Mouse (Mus musculus) gastrocnemius, postnatal 25 days (tissue): ENCODE data around the gene 9430097D07Rik. TPM values are rescaled to one million over a fixed set of nuclear protein-coding genes. Genes with fewer than 3 reads are reported as not detected.

Source experiments
- DNase-seq: peaks from one replicate; pipeline ENCODE4 v3.0.0; 2022
- total RNA-seq, 2 experiments: library from RNA; stranded (reverse); gene quantifications; 1 replicate in 1 of 2; 2 replicates in 1 of 2; pipeline ENCODE4 v1.2.3; 2021

9430097D07Rik gene
- total RNA-seq, 2 experiments from 2014 or later: not detected

DNA sequence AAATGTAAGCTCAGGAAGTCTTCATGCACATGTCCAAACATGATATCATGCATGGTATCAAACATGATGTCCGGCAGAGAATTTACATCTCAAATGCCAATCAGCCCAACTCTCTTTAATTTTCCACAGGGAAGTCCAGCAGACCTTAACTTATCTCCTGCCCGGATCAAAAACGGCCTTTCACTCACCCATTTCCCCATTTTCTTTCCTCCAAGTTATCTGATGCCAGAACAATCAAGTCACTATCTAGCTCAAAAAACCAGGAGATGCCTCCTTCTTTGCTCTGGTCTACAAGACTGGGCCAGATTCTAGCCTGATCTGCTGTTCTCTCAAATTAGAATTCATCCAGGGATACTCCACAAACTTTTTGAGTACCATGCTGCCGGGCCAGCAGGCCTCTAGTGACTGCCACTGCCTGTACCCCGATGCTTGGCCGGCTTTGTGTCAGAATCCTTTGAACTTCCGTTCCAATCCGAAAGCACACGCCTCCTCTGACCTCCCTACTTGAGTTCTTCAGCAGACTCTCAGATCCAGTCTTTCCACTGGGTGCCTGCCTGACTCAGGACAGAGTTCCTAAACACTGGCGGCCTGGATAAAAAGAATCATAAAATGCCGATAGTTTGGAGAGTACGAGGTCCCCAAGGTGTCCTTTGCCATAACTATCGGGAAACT, 41.3 kb downstream of the 9430097D07Rik start:
- DNase-seq: peak; percentile 34

- no peak for DNase-seq
These were observed 42.3 kb downstream of the 9430097D07Rik start for GRCm38 (mm10) chr2:32533163-32533562.

DNA sequence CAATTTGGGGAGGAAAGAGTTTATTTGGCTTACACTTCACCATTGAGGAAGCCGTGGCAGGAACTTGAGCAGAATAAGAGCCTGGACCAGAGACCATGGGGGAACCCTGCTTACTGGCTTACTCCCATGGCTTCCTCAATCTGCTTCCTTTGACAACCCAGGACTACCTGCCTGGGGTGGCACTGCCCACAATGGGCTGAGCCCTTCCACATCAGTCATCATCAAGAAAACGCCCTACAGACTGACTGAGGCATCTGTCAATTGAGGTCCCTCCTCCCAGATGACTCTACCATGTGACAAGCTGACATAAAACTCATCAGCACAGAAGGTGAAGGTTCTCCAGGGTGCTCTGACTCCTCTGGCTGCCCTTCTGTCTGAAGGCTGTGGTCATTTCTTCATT, 45.0 kb downstream of the 9430097D07Rik start:
- DNase-seq: no peak

DNA sequence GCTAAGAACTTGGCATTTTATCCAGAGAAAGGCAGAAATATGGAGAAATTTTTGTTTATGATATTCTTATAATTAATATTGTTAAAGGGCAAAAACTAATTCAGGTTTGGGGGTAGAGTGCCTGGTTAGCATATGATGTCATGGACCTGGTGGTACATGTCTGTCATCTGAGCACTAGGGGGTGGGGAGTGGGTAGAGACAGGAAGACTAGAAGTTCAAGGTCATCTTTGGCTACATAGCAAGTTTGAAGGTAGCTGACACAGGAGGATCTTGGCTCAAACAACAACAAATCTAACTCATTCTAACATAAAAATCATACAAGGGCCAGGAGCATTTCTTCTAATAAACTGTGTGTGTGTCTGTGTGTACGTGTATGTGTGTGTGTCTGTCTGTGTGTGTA, 47.2 kb downstream of the 9430097D07Rik start:
- DNase-seq: no peak

DNA sequence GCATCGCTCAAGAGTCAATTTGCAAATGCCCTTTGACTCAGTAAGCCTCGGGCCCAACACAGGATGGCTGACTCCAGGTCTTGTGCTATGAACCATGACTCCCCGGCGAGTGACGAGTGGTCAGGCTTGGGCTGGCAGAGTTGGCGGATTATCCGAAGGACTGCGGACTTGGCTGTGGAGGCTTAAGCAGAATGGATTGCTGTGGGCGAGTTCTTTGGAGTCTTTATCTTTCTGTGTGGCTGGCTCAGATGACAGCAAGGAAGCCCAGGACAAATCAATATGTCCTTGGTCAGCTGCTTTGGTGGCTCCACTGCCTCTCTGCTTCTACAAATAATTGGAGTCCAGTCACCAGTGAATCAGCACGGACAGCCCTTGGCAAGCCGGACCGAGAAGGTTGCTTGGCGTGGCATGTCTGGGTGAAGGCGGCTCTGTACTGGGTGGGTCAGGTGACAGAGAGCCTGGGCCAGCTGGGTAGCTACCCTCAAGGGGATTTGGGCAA, 48.0 kb downstream of the 9430097D07Rik start:
- peak; percentile 41 for DNase-seq

DNA sequence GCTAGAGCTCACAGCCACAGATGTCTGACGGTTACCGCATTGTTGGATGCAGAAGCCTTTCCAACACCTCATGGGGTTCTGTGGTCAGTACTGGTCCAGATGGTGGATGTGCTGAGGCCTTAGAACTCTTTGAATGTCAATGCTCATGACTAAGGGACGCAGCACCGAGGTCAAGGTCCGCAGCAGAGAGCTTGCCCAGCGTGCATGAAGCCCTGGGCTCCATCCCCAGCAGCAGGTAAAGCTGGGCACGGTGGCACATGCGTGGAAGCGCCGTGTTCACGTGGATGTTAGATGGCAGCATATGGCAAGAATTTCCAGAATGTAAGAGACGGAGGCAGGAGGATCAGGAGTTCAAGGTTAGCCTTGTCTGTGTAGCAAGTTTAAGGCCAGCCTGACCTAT, 49.7 kb downstream of the 9430097D07Rik start:
- no peak for DNase-seq

DNA sequence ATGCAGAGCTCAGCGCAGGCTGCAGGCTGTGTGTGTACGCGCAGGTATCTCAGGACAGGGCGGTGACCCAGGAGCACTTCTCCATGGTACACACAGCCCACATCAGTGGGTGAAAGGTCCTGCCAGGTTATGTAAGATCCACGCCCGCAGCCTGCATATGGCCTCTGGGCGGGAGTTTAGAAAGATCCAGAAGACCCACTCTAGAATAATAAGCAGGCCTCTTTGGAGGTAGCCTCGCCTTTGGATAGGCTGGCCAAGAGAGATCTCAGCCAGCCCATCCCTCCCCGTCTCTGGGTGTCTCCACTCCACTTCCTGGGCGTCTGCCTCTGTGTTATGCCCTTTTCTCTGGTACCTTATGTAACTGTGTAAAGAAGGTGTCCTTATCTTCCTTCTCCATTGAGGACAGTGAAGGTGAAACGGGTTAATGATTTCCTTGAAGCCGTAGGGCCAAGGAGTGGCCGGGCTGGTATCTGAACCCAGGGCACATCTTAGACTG, 50.9 kb downstream of the 9430097D07Rik start:
- DNase-seq: no peak

Other genes with a start within 250 kb of the 9430097D07Rik start
- gene Ciz1, start 223.4 kb downstream of the 9430097D07Rik start, total RNA-seq: 10 to 100 TPM; 25.1 to 27.7 TPM
- gene Dnm1, start 222.3 kb downstream of the 9430097D07Rik start, total RNA-seq: 1 to 10 TPM; 6.0 to 8.7 TPM
- 10 to 100 TPM; 35.2 to 39.7 TPM for gene 1110008P14Rik, start 193.7 kb downstream of the 9430097D07Rik start, total RNA-seq
- 1 to 10 TPM; 1.4 to 2.1 TPM for gene Lcn2, start 187.4 kb downstream of the 9430097D07Rik start, total RNA-seq
- 10 to 100 TPM; 42.2 to 49.3 TPM for gene Ptges2, start 179.8 kb downstream of the 9430097D07Rik start, total RNA-seq
- 1 to 10 TPM; 1.6 to 2.0 TPM for gene Naif1, start 125.2 kb downstream of the 9430097D07Rik start, total RNA-seq
- 10 to 100 TPM; 19.2 to 68.3 TPM for gene Slc25a25, start 124.2 kb downstream of the 9430097D07Rik start, total RNA-seq
- gene Fam102a, start 40.4 kb downstream of the 9430097D07Rik start, total RNA-seq: 1 to 10 TPM; 2.4 to 2.9 TPM
- 10 to 100 TPM; 11.7 to 12.6 TPM for gene Dpm2, start 4.8 kb downstream of the 9430097D07Rik start, total RNA-seq
- not detected for gene Pip5kl1, start 887 bp downstream of the 9430097D07Rik start, total RNA-seq
- gene St6galnac4, start 11.4 kb upstream of the 9430097D07Rik start, total RNA-seq: 10 to 100 TPM; 24.6 to 29.2 TPM
- 10 to 100 TPM; 37.3 to 42.6 TPM for gene St6galnac6, start 24.0 kb upstream of the 9430097D07Rik start, total RNA-seq
- gene Ak1, start 46.1 kb upstream of the 9430097D07Rik start, total RNA-seq: 1,000 to 10,000 TPM; 1,680 to 2,125 TPM
- gene Eng, start 70.9 kb upstream of the 9430097D07Rik start, total RNA-seq: 10 to 100 TPM; 28.0 to 30.7 TPM
- 1 to 10 TPM; 3.9 to 4.7 TPM for gene Fpgs, start 128.5 kb upstream of the 9430097D07Rik start, total RNA-seq
- 10 to 100 TPM; 17.2 to 20.0 TPM for gene Cdk9, start 137.4 kb upstream of the 9430097D07Rik start, total RNA-seq
- gene Sh2d3c, start 145.4 kb upstream of the 9430097D07Rik start, total RNA-seq: 1 to 10 TPM; 4.2 to 8.4 TPM
- not detected for gene 6330409D20Rik, start 165.3 kb upstream of the 9430097D07Rik start, total RNA-seq
- gene Tor2a, start 181.6 kb upstream of the 9430097D07Rik start, total RNA-seq: 1 to 10 TPM; 4.9 to 5.7 TPM
- not detected for gene Ttc16, start 199.9 kb upstream of the 9430097D07Rik start, total RNA-seq
- 1 to 10 TPM; 2.0 to 2.9 TPM for gene Ptrh1, start 200.1 kb upstream of the 9430097D07Rik start, total RNA-seq
- not detected for gene Cfap157, start 208.7 kb upstream of the 9430097D07Rik start, total RNA-seq